Mouse (Mus musculus): ENCODE results near the gene Fgfr2.

Fgfr2 gene

GRCm38 (mm10) chr7:132269661-132270060 lies 853.5 kb downstream of the Fgfr2 start:
- TF ChIP-seq GATA4 (IDR thresholded peaks at IDR 0.05; ENCODE audit: insufficient replicate concordance, low read length): no peak

- TF ChIP-seq GATA4 (IDR thresholded peaks at IDR 0.05; ENCODE audit: insufficient replicate concordance, low read length): no peak
These were observed 855.2 kb downstream of the Fgfr2 start for GRCm38 (mm10) chr7:132267721-132268498.

- TF ChIP-seq GATA4 (IDR thresholded peaks at IDR 0.05; ENCODE audit: insufficient replicate concordance, low read length): no peak
These were observed 858.4 kb downstream of the Fgfr2 start for GRCm38 (mm10) chr7:132264763-132265162.

GRCm38 (mm10) chr7:132263186-132263585 lies 860.0 kb downstream of the Fgfr2 start:
- no peak for TF ChIP-seq GATA4 (IDR thresholded peaks at IDR 0.05; ENCODE audit: insufficient replicate concordance, low read length)

GRCm38 (mm10) chr7:132262696-132263095 lies 860.5 kb downstream of the Fgfr2 start:
- no peak; the same call in 1 of the 2 replicates for TF ChIP-seq GATA4 (IDR thresholded peaks at IDR 0.05; ENCODE audit: insufficient replicate concordance, low read length)

- TF ChIP-seq GATA4 (IDR thresholded peaks at IDR 0.05; ENCODE audit: insufficient replicate concordance, low read length): no peak
These were observed 861.3 kb downstream of the Fgfr2 start for GRCm38 (mm10) chr7:132261885-132262284.

GRCm38 (mm10) chr7:132260632-132261031 lies 862.5 kb downstream of the Fgfr2 start:
- no peak for TF ChIP-seq GATA4 (IDR thresholded peaks at IDR 0.05; ENCODE audit: insufficient replicate concordance, low read length)

GRCm38 (mm10) chr7:132258817-132259216 lies 864.3 kb downstream of the Fgfr2 start:
- no peak; the same call in 1 of the 2 replicates for TF ChIP-seq GATA4 (IDR thresholded peaks at IDR 0.05; ENCODE audit: insufficient replicate concordance, low read length)

- TF ChIP-seq GATA4 (IDR thresholded peaks at IDR 0.05; ENCODE audit: insufficient replicate concordance, low read length): no peak
These were observed 864.9 kb downstream of the Fgfr2 start for GRCm38 (mm10) chr7:132258216-132258615.

- no peak for TF ChIP-seq GATA4 (IDR thresholded peaks at IDR 0.05; ENCODE audit: insufficient replicate concordance, low read length)
These were observed 869.6 kb downstream of the Fgfr2 start for GRCm38 (mm10) chr7:132253513-132253912.

GRCm38 (mm10) chr7:132253078-132253477 lies 870.1 kb downstream of the Fgfr2 start:
- TF ChIP-seq GATA4 (IDR thresholded peaks at IDR 0.05; ENCODE audit: insufficient replicate concordance, low read length): no peak

- no peak for TF ChIP-seq GATA4 (IDR thresholded peaks at IDR 0.05; ENCODE audit: insufficient replicate concordance, low read length)
These were observed 873.5 kb downstream of the Fgfr2 start for GRCm38 (mm10) chr7:132249563-132250119.

- no peak for TF ChIP-seq GATA4 (IDR thresholded peaks at IDR 0.05; ENCODE audit: insufficient replicate concordance, low read length)
These were observed 875.6 kb downstream of the Fgfr2 start for GRCm38 (mm10) chr7:132247567-132247966.

- no peak for TF ChIP-seq GATA4 (IDR thresholded peaks at IDR 0.05; ENCODE audit: insufficient replicate concordance, low read length)
These were observed 876.1 kb downstream of the Fgfr2 start for GRCm38 (mm10) chr7:132247091-132247490.

GRCm38 (mm10) chr7:132245730-132246129 lies 877.4 kb downstream of the Fgfr2 start:
- peak; percentile 55; the same call in 1 of the 2 replicates for TF ChIP-seq GATA4 (IDR thresholded peaks at IDR 0.05; ENCODE audit: insufficient replicate concordance, low read length)

- TF ChIP-seq GATA4 (IDR thresholded peaks at IDR 0.05; ENCODE audit: insufficient replicate concordance, low read length): no peak
These were observed 878.5 kb downstream of the Fgfr2 start for GRCm38 (mm10) chr7:132244637-132245036.
